Mouse (Mus musculus) brain, embryonic 14.5 days (tissue): ENCODE results near the gene Hyal2. TPM values are rescaled to one million over a fixed set of nuclear protein-coding genes. Genes with fewer than 3 reads are reported as not detected.
A peak's percentile ranks its signal among the peaks of the same experiment; 100 is the strongest.

Experiments
- DNase-seq: peaks from one replicate; pipeline ENCODE4 v3.0.0-alpha.2; 2011; ENCODE audit warnings: low read depth
- CTCF ChIP-seq: fragments of 200-500 bp; IDR thresholded peaks from 2 replicates; pipeline ENCODE4 v1.5.1; 2012; ENCODE audit warnings: inconsistent platforms, mild to moderate bottlenecking, moderate library complexity, borderline replicate concordance; ENCODE audit not compliant: insufficient read depth, insufficient read length; ENCODE audit errors: extremely low read depth
- POLR2A ChIP-seq: fragments of 200-500 bp; IDR thresholded peaks from 2 replicates; pipeline ENCODE4 v1.6.1; 2012; ENCODE audit warnings: mild to moderate bottlenecking, inconsistent platforms, borderline replicate concordance; ENCODE audit not compliant: poor library complexity, insufficient read depth, insufficient read length, severe bottlenecking; ENCODE audit errors: extremely low read depth
- polyA plus RNA-seq: library from polyadenylated mRNA; depleted of rRNA; stranded (reverse); fragments of >200 nt; gene quantifications from 2 replicates; pipeline ENCODE4 v1.2.3, GENCODE M21; 2012

Gene Hyal2
- polyA plus RNA-seq, 1 experiment: 55.4 TPM

GRCm38 (mm10) chr9:107539940-107540339 lies 27.8 kb upstream of the Hyal2 start:
- DNase-seq: no peak
- TF ChIP-seq POLR2A (no peak), CTCF (no peak)

- DNase-seq: no peak
- TF ChIP-seq CTCF (no peak), POLR2A (no peak)
Measured at GRCm38 (mm10) chr9:107540420-107540819, 27.3 kb upstream of the Hyal2 start.

- TF ChIP-seq CTCF (no peak), POLR2A (no peak)
- no peak for DNase-seq
Measured at GRCm38 (mm10) chr9:107541005-107541404, 26.7 kb upstream of the Hyal2 start.

GRCm38 (mm10) chr9:107541474-107542351 lies 26.0 kb upstream of the Hyal2 start, which contains the start of the genes Cyb561d2 and Nprl2:
Gene Cyb561d2 (minus strand): TSS chr9:107542193.
Gene Nprl2 (plus strand): TSS chr9:107542226.
- TF ChIP-seq POLR2A: peak; percentile 16; the same call in 1 of the 2 replicates
- no peak for TF ChIP-seq CTCF
- peak; percentile 98 for DNase-seq

GRCm38 (mm10) chr9:107542352-107542686 lies 25.4 kb upstream of the Hyal2 start:
- TF ChIP-seq CTCF: no peak
- TF ChIP-seq POLR2A: no peak
- no peak for DNase-seq

- TF ChIP-seq POLR2A (no peak), CTCF (no peak)
- no peak for DNase-seq
Measured at GRCm38 (mm10) chr9:107542721-107543120, 25.0 kb upstream of the Hyal2 start.

DNA sequence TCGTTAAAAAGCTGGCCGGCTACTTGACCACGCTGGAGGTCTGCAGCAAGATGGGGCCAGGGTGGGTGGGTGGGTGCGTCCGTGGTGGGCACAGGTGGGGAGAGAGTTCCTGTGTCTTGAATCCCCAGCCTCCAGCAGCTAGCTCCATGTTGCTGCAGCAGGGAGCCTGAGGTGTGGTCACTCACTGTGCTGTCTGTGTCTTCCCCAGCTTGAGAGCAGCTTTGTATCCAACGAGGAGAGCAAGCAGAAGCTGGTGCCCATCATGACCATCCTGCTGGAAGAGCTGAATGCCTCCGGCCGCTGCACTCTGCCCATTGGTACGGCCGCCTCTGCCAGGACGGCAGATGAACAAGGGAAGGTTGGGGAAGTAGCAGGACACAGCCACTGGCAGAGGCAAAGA lies 24.4 kb upstream of the Hyal2 start:
- TF ChIP-seq POLR2A (no peak), CTCF (no peak)
- DNase-seq: no peak

- no peak for TF ChIP-seq POLR2A
- TF ChIP-seq CTCF: no peak
Measured at GRCm38 (mm10) chr9:107544196-107544700, 23.5 kb upstream of the Hyal2 start.

DNA sequence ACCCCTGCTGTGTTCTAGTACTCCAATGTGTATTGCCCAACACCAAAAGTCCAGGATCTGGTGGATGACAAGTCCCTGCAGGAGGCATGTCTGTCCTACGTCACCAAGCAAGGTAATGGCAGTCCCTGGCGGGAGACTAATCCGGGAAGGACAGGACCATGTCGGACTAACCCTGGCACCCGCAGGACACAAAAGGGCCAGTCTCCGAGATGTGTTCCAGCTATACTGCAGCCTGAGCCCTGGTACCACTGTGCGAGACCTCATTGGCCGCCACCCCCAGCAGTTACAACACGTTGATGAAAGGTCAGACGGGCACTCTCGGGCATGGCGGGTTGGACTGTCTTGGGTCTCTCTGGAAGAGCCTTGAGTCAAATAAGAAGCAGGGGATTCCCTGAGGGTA lies 23.0 kb upstream of the Hyal2 start:
- no peak for DNase-seq
- TF ChIP-seq POLR2A: no peak
- no peak for TF ChIP-seq CTCF

More at GRCm38 (mm10) chr9:107544196-107544700, 23.5 kb upstream of the Hyal2 start:
- no peak for DNase-seq

DNA sequence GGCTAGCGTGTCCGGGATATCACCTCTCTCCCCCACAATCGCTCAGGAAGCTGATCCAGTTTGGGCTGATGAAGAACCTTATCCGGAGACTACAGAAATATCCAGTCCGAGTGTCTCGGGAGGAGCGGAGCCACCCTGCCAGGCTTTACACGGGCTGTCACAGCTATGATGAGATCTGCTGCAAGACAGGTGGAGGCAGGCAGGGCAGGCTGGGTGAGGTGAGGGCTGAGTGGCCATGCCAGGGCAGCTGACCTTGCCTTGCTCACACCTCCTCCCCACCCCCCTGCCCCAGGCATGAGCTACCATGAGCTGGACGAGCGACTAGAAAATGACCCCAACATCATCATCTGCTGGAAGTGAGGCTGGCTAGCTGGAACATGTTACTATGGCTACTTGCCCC lies 22.5 kb upstream of the Hyal2 start:
- DNase-seq: no peak
- TF ChIP-seq CTCF: no peak
- no peak for TF ChIP-seq POLR2A

DNA sequence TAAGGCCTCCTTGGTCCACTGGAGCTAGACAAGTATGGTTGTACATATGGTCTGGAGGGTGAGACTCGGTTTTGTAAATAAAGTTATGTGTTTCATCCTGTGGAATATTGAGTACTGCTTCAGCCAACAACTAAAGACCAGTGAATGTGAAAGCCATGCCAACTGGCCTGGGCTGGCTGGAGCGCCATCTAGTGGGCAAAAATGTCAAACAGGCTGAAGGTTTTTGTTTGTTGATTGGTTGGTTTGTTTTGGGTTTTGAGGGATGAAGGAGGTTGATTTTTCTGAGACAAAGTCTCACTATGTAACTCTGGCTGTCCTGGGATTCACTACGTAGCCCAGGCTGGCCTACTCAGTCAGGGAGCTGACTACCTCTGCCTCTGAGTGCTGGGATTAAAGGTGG lies 22.1 kb upstream of the Hyal2 start:
- DNase-seq: peak; percentile 81
- TF ChIP-seq CTCF (peak; percentile 94), POLR2A (no peak)

- peak; percentile 96 for DNase-seq
- no peak for TF ChIP-seq POLR2A
- TF ChIP-seq CTCF: no peak
Measured at GRCm38 (mm10) chr9:107547026-107547425, 20.7 kb upstream of the Hyal2 start, which contains the start of gene Zmynd10. Gene Zmynd10 (plus strand): TSS chr9:107547298.
